Mouse (Mus musculus) R1 (cell line): ENCODE measurements at regions not wholly inside any gene's neighbourhood (a gene's known extent, or its start where the extent isn't known, plus 50 kb on each side); places are given as distances from the start of the nearest gene placed in this dataset.

Source experiments
- DNase-seq: peaks from one replicate; pipeline ENCODE4 v3.0.0-alpha.2; 2018; ENCODE audit warnings: low read depth, low spot score

DNA sequence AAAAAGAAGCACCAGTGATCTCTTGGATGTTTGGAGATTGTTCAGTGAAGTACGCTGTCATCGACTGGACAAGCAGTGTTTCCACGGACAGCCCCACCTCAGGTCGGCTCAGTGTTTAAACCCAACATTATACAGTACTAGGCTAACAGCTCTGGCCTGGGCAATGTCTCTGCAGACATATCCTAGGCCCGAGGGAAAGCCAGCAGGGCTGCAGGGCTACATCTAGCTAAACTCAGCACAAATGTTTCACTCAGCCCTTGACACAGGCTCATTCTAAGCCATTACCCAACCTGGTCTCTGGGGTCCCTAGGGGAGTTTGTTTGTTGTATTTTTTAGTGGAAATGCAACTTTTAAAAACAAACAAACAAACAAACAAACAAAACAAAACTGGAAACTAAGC, 52.1 kb upstream of the Anapc15-ps start:
- DNase-seq = no peak
